Mouse (Mus musculus): Measurements from ENCODE around the gene Otop2. TPM values are rescaled to one million over a fixed set of nuclear protein-coding genes. Genes with fewer than 3 reads are reported as not detected.
A peak's percentile ranks its signal among the peaks of the same experiment; 100 is the strongest.

Otop2 gene
- polyA plus RNA-seq, 1 experiment from 2014 or later, result not detected

GRCm38 (mm10) chr11:115314249-115314648 lies 7.3 kb downstream of the Otop2 start:
- Histone ChIP-seq H3K36me3 (replicated peaks) (no peaks in the 10 kb centered on the region), H3K4me2 (no peak overlapping the region), H3K9me3 (no peaks in the 10 kb centered on the region), H3K9ac (no peak overlapping the region), H3K4me3 (no peak overlapping the region), H3K27ac (no peak overlapping the region), H3K27me3 (replicated peaks) (peaks cover 55% of the 10 kb centered on the region), H3K4me1 (peaks cover 12% of the 10 kb centered on the region)
- no peak for ATAC-seq (replicated peaks)
- 50% methylated on average over 2 of the region's 2 CpGs for WGBS

GRCm38 (mm10) chr11:115317204-115317603 lies 10.2 kb downstream of the Otop2 start:
- Histone ChIP-seq H3K9ac (no peak overlapping the region), H3K4me1 (peaks cover 28% of the 10 kb centered on the region), H3K27me3 (replicated peaks) (peaks cover 83% of the 10 kb centered on the region), H3K4me3 (no peak overlapping the region), H3K27ac (no peak overlapping the region), H3K9me3 (no peaks in the 10 kb centered on the region), H3K36me3 (replicated peaks) (no peaks in the 10 kb centered on the region), H3K4me2 (no peak overlapping the region)
- WGBS, result 71% methylated on average over 7 of the region's 7 CpGs
- no peak for ATAC-seq (replicated peaks)

GRCm38 (mm10) chr11:115318245-115319027 lies 11.5 kb downstream of the Otop2 start:
- no peak overlapping the region for H3K27ac ChIP-seq
- peaks cover 39% of the 10 kb centered on the region for H3K4me1 ChIP-seq
- no peaks in the 10 kb centered on the region for H3K36me3 ChIP-seq (replicated peaks)
- H3K4me2 ChIP-seq, result peak overlapping the region; percentile 25
- no peak for ATAC-seq (replicated peaks)
- peak overlapping the region; percentile 6; the same call in 1 of the 2 replicates for H3K4me3 ChIP-seq
- WGBS, result 5% methylated on average over 63 of the region's 63 CpGs
- H3K27me3 ChIP-seq (replicated peaks), result peaks cover 92% of the 10 kb centered on the region
- H3K9me3 ChIP-seq, result no peaks in the 10 kb centered on the region
- no peak overlapping the region for H3K9ac ChIP-seq

DNA sequence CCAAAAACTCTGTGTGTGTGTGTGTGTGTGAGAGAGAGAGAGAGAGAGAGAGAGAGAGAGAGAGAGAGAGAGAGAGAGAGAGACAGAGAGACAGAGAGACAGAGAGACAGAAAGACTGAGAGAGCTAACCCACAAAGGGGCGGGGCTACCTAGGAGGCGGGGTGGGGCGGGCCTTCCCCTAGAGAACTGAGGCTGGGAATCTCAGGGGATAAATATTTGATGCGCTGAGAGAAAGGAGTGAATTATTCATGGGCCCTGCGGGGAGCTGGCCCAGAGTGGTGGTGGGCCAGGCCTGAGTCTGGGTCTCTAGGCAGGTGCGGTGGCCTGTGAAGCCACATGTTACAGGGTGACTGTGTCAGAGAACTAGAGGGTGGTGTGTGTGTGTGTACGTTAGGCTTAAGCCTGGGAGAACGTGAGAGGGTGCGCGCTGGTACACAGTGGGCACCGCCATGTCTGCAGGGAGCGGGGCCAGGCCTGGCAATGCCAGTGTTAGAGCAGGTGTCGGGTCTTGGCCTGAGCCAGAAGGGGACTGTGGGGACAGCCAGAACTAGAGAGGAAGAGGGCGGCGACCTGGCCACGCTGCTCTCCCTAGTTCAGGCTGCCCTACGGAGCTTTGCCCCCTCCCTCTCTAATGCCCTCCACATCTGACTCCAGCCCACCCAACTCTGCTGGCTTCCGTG lies 12.9 kb downstream of the Otop2 start:
- Histone ChIP-seq H3K9ac (no peak overlapping the region), H3K4me2 (0 out of 2 replicates have a peak overlapping the region, but pooled peaks have one; percentile 4), H3K4me3 (no peak overlapping the region), H3K27me3 (replicated peaks) (peaks cover 97% of the 10 kb centered on the region), H3K4me1 (peaks cover 41% of the 10 kb centered on the region), H3K9me3 (no peaks in the 10 kb centered on the region), H3K27ac (no peak overlapping the region), H3K36me3 (replicated peaks) (no peaks in the 10 kb centered on the region)
- no peak for ATAC-seq (replicated peaks)
- WGBS, result 8% methylated on average over 17 of the region's 18 CpGs

DNA sequence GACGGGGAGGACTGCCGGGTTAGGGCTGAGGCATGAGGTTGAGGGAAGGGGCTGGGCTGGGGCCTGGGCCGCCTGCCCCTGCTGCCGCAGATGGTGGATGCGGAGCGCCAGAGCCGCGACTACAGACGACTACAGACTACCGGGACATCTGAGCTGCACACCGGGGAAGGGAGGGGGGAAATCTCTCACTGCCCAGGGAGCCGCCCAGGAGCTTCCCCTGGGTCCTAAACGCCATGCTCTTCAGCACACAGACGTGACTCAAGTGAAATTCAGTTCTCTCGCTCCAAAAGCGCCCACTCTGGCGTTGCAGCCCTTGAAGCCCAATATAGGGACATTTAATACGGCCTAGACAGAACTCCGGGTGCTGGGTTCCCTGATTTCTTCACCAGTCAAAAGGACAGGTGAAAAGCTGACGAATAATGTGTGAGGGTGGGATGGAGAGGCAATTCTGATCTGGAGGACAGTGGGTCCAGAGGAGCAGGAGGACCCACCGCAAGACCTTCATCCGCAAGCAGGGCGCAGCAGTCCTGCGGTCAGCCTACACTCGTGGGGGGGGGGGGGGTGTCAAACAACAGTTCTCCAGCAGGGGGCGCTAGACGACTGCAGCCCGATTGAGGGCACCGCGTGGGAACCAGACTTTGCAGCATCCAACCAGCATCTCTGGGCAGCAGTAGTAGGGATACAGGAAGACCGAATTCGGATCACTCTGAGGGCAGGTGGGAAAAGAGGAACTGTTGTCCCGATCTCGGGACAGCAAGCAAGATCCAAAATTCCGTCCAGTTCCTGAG lies 15.1 kb downstream of the Otop2 start, which contains the start of gene Ush1g:
TSS of gene Ush1g (minus strand) at position 136 of the 788 bp plus-strand sequence.
- Histone ChIP-seq H3K4me1 (peaks cover 41% of the 10 kb centered on the region), H3K36me3 (replicated peaks) (no peaks in the 10 kb centered on the region), H3K4me3 (peak within 1 kb of the TSS; percentile 18), H3K4me2 (peak within 1 kb of the TSS; percentile 32), H3K9ac (0 out of 2 replicates have a peak within 1 kb of the TSS, but pooled peaks have one; percentile 28), H3K9me3 (no peaks in the 10 kb centered on the region), H3K27me3 (replicated peaks) (peaks cover 78% of the 10 kb centered on the region), H3K27ac (no peak within 1 kb of the TSS)
- ATAC-seq (replicated peaks), result peak; percentile 38; the same call in 1 of the 2 replicates
- 4% methylated on average over 35 of the region's 35 CpGs for WGBS

GRCm38 (mm10) chr11:115323354-115323753 lies 16.4 kb downstream of the Otop2 start:
- Histone ChIP-seq H3K4me3 (peak overlapping the region; percentile 11; the same call in 1 of the 2 replicates), H3K27ac (no peak overlapping the region), H3K27me3 (replicated peaks) (peaks cover 65% of the 10 kb centered on the region), H3K4me2 (peak overlapping the region; percentile 26), H3K4me1 (peaks cover 35% of the 10 kb centered on the region), H3K9ac (no peak overlapping the region), H3K36me3 (replicated peaks) (no peaks in the 10 kb centered on the region), H3K9me3 (no peaks in the 10 kb centered on the region)
- no peak for ATAC-seq (replicated peaks)
- 23% methylated on average over 32 of the region's 32 CpGs for WGBS

DNA sequence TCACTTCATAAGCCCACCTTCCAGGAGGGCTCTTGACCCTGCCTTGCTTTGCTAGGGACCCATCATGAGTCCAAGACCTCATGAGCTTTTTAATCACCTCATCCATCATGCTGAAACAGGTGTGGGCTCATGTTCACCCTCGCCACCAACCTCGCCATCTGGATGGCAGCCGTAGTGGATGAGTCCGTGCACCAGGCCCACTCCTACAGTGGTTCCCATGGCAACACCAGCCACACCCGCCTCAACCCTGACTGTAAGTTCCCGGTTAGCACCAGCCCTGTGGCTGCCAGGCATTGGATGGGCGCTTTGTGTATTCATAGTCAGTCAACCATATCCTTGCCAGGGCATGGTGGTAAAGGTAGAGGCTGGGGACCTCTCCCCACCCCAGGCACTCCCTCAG lies 19.8 kb downstream of the Otop2 start:
- Histone ChIP-seq H3K36me3 (replicated peaks) (no peaks in the 10 kb centered on the region), H3K4me3 (no peak overlapping the region), H3K27me3 (replicated peaks) (peaks cover 33% of the 10 kb centered on the region), H3K4me1 (peaks cover 17% of the 10 kb centered on the region), H3K9me3 (no peaks in the 10 kb centered on the region), H3K9ac (no peak overlapping the region), H3K4me2 (no peak overlapping the region), H3K27ac (no peak overlapping the region)
- WGBS, result 72% methylated on average over 7 of the region's 7 CpGs
- no peak for ATAC-seq (replicated peaks)

DNA sequence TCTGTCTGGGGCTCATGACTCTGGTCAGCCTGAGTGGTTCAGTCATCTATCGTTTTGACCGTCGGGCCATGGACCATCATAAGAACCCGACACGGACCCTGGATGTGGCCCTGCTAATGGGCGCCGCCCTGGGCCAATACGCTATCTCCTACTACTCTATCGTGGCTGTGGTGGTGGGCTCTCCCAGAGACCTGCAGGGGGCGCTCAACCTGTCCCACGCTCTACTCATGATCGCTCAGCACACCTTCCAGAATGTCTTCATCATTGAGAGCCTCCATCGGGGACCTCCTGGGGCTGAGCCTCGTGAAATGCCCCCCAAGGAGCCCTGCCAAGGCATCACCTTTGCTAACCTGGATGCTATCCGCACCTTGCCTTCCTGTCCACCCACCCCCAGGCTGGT lies 22.4 kb downstream of the Otop2 start:
- Histone ChIP-seq H3K27ac (no peak overlapping the region), H3K27me3 (replicated peaks) (peaks cover 11% of the 10 kb centered on the region), H3K9ac (no peak overlapping the region), H3K9me3 (no peaks in the 10 kb centered on the region), H3K4me1 (peaks cover 2% of the 10 kb centered on the region), H3K36me3 (replicated peaks) (no peaks in the 10 kb centered on the region), H3K4me3 (no peak overlapping the region), H3K4me2 (no peak overlapping the region)
- WGBS, result 73% methylated on average over 15 of the region's 15 CpGs
- no peak for ATAC-seq (replicated peaks)

DNA sequence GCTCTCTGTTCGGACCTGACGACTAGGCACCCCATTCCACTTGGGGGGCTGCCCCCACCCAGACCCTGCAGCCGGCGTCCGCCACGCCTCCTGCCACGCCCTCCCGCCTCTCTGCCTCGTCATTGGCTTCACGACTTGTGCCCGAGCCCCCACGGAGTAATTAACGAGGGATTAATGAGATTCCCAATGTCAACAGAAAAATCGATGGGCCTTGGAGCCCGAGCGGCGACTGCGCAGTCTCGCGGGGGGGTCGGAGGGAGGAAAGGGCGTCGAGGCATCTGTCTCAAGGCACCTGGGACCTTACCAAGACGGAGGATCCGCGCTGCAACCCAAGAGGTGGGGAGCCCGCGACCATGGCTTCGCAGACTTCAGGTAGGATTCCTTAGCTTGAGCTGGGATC lies 27.6 kb downstream of the Otop2 start, which contains the start of gene Otop3:
TSS of gene Otop3 (plus strand) at position 201 of the 400 bp plus-strand sequence.
- no peak for ATAC-seq (replicated peaks)
- 3% methylated on average over 29 of the region's 29 CpGs for WGBS
- Histone ChIP-seq H3K27ac (no peak within 1 kb of the TSS), H3K9ac (peak within 1 kb of the TSS; percentile 31; the same call in 1 of the 2 replicates), H3K4me1 (peaks cover 9% of the 10 kb centered on the region), H3K36me3 (replicated peaks) (no peaks in the 10 kb centered on the region), H3K9me3 (no peaks in the 10 kb centered on the region), H3K4me3 (peak within 1 kb of the TSS; percentile 34), H3K4me2 (peak within 1 kb of the TSS; percentile 68), H3K27me3 (replicated peaks) (peaks cover 17% of the 10 kb centered on the region)

- Histone ChIP-seq H3K36me3 (replicated peaks) (no peaks in the 10 kb centered on the region), H3K27ac (no peak overlapping the region), H3K9me3 (no peaks in the 10 kb centered on the region), H3K27me3 (replicated peaks) (peaks cover 17% of the 10 kb centered on the region), H3K4me2 (no peak overlapping the region), H3K4me1 (peaks cover 9% of the 10 kb centered on the region), H3K9ac (no peak overlapping the region), H3K4me3 (no peak overlapping the region)
- no peak for ATAC-seq (replicated peaks)
- WGBS, result 52% methylated on average over 12 of the region's 12 CpGs
Measured at GRCm38 (mm10) chr11:115335223-115335622, 28.3 kb downstream of the Otop2 start.

GRCm38 (mm10) chr11:115336115-115336514 lies 29.2 kb downstream of the Otop2 start:
- H3K27me3 ChIP-seq (replicated peaks), result peaks cover 20% of the 10 kb centered on the region
- H3K4me3 ChIP-seq, result no peak overlapping the region
- no peaks in the 10 kb centered on the region for H3K9me3 ChIP-seq
- no peak for ATAC-seq (replicated peaks)
- H3K4me1 ChIP-seq, result peaks cover 9% of the 10 kb centered on the region
- no peaks in the 10 kb centered on the region for H3K36me3 ChIP-seq (replicated peaks)
- no peak overlapping the region for H3K4me2 ChIP-seq
- no peak overlapping the region for H3K9ac ChIP-seq
- no peak overlapping the region for H3K27ac ChIP-seq
- 20% methylated on average over 6 of the region's 6 CpGs for WGBS

DNA sequence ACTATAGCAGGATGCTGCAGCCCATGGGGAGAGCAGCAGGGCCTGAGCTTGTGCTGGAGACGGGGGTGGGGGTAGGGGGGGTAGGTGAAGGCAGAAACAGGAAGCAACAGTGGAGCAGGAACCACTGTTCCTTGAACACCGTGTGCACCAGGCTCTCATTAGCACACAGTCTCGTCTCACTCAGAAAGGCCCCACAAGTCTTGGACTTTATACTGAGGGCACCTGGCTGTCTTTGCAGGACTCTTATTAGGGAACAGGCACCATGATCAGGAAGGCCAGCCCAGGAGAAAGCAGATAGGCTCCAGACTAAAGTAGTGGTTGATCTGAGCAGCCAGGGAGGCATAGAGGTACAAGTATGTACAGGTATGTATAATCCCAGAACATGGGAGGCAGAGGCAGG lies 30.4 kb downstream of the Otop2 start:
- ATAC-seq (replicated peaks), result no peak
- peaks cover 20% of the 10 kb centered on the region for H3K27me3 ChIP-seq (replicated peaks)
- no peaks in the 10 kb centered on the region for H3K9me3 ChIP-seq
- 71% methylated on average over 3 of the region's 3 CpGs for WGBS
- no peak overlapping the region for H3K27ac ChIP-seq
- no peak overlapping the region for H3K9ac ChIP-seq
- H3K4me3 ChIP-seq, result no peak overlapping the region
- H3K4me1 ChIP-seq, result peaks cover 9% of the 10 kb centered on the region
- no peak overlapping the region for H3K4me2 ChIP-seq
- no peaks in the 10 kb centered on the region for H3K36me3 ChIP-seq (replicated peaks)
